Mouse (Mus musculus): ENCODE measurements at regions not wholly inside any gene's neighbourhood (a gene's known extent, or its start where the extent isn't known, plus 50 kb on each side); places are given as distances from the start of the nearest gene placed in this dataset.

GRCm38 (mm10) chr16:24238075-24238555 is 155.2 kb upstream of the Lpp start:
- no peak for TF ChIP-seq CTCF (IDR thresholded peaks at IDR 0.05; ENCODE audit: extremely low read depth, insufficient read depth, insufficient read length, insufficient replicate concordance)
- TF ChIP-seq POLR2A (IDR thresholded peaks at IDR 0.05; ENCODE audit: low read depth, low read length) = no peak

All from spleen, adult 2 months (tissue).